Mouse (Mus musculus) ES-E14 (cell line): ENCODE measurements at regions not wholly inside any gene's neighbourhood (a gene's known extent, or its start where the extent isn't known, plus 50 kb on each side); places are given as distances from the start of the nearest gene placed in this dataset.

Experiments
- MAFK ChIP-seq: IDR thresholded peaks from 2 replicates; pipeline ENCODE4 v1.6.1; 2014; ENCODE audit warnings: mild to moderate bottlenecking, low read depth, low read length, inconsistent platforms; ENCODE audit not compliant: insufficient read depth
- ZNF384 ChIP-seq: IDR thresholded peaks from 2 replicates; pipeline ENCODE4 v1.6.1; 2012; ENCODE audit warnings: low read depth, low read length, inconsistent platforms

DNA sequence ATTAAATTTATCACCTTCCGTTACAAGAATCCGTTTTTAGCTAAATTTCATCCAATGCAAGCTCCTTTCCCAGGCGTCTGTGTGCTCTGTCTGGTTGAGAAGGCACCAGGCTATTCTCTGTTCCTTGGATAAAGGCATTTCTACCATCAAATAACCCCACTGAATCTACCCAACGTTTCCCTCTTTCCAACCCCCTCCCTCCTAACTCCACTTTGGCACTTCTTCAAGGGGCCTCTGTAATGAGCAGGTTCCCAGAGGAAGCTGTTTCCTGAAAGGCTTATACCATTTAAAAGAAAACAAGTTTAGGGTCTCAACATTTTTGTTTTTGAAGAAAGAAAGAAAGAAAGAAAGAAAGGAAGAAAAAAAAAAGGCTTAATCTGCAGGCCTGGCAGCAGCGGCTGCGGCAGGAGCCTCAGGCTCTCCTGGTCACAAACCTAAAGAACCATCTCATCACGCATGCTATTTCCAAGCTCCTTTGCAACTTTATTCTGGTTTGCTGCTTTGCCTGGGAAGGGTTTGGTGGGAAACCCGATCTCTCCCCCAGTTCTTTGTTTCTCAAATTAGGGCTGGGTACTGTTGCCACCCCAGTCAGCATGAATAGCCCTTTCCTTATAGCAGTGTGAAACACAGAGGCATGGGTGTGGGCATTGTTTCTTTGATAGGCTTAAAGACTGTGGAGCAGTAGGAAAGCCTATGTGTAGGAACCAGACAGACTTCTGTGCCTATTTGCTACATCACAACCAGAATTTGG, 160.5 kb upstream of the Tnc start:
- TF ChIP-seq ZNF384 (no peak), MAFK (no peak)
